Mouse (Mus musculus) MEL (cell line): ENCODE results near the gene Slc25a36. TPM values are rescaled to one million over a fixed set of nuclear protein-coding genes. Genes with fewer than 3 reads are reported as not detected.

Experiments
- DNase-seq: peaks from one replicate; pipeline ENCODE4 v3.0.0; 2011; ENCODE audit warnings: low read depth, low spot score
- H3K27ac ChIP-seq: 2 replicates; pipeline ENCODE4 v1.5.1; 2012; ENCODE audit warnings: low read depth, mild to moderate bottlenecking, control low read depth, low read length, moderate library complexity; ENCODE audit not compliant: control insufficient read depth
- H3K27me3 ChIP-seq, 2 experiments: fragments of 150-350 bp in 1 of 2; sonication (generic) in 1 of 2; 2 replicates each; pipeline ENCODE4 v1.6.1; 2012; ENCODE audit warnings: low read length in 2 of 2, mild to moderate bottlenecking in 2 of 2, improper control_type of control experiment in 1 of 2, moderate library complexity in 1 of 2; ENCODE audit not compliant: insufficient read depth in 2 of 2, control insufficient read depth in 1 of 2
- H3K36me3 ChIP-seq, 2 experiments: 2 replicates each; pipeline ENCODE4 v1.6.1; 2012 to 2014; ENCODE audit warnings: low read length in 2 of 2, improper control_type of control experiment in 1 of 2, inconsistent platforms in 1 of 2, mild to moderate bottlenecking in 1 of 2; ENCODE audit not compliant: insufficient read depth in 2 of 2, control insufficient read depth in 1 of 2
- H3K4me1 ChIP-seq, 2 experiments: fragments of 150-350 bp in 1 of 2; sonication (generic) in 1 of 2; 2 replicates each; pipeline ENCODE4 v1.6.1; 2012; ENCODE audit warnings: low read length in 2 of 2, improper control_type of control experiment in 1 of 2, mild to moderate bottlenecking in 1 of 2; ENCODE audit not compliant: insufficient read depth in 2 of 2, control insufficient read depth in 1 of 2
- H3K4me3 ChIP-seq, 2 experiments: fragments of 150-350 bp in 1 of 2; sonication (generic) in 1 of 2; 2 replicates each; pipeline ENCODE4 v1.5.1; 2012; ENCODE audit warnings: low read depth in 2 of 2, low read length in 2 of 2, mild to moderate bottlenecking in 2 of 2, moderate library complexity in 2 of 2, control low read depth in 1 of 2, improper control_type of control experiment in 1 of 2; ENCODE audit not compliant: control insufficient read depth in 1 of 2, insufficient read depth in 1 of 2
- H3K79me2 ChIP-seq: 2 replicates; pipeline ENCODE4 v1.6.1; 2012; ENCODE audit warnings: mild to moderate bottlenecking, low read length, moderate library complexity; ENCODE audit not compliant: control insufficient read depth, poor library complexity, insufficient read depth
- H3K9ac ChIP-seq: 2 replicates; pipeline ENCODE4 v1.6.1; 2012; ENCODE audit warnings: low read depth, mild to moderate bottlenecking, control low read depth, low read length, moderate library complexity; ENCODE audit not compliant: control insufficient read depth, poor library complexity, severe bottlenecking
- H3K9me3 ChIP-seq: fragments of 150-350 bp; sonication (generic); replicated peaks from 2 replicates; pipeline ENCODE4 v1.6.1; 2012; ENCODE audit warnings: mild to moderate bottlenecking, low read length, improper control_type of control experiment, moderate library complexity; ENCODE audit not compliant: insufficient read depth
- BHLHE40 ChIP-seq: IDR thresholded peaks from 2 replicates; pipeline ENCODE4 v1.6.1; 2012; ENCODE audit warnings: low read depth, mild to moderate bottlenecking, inconsistent platforms, low read length, improper control_type of control experiment, borderline replicate concordance
- CHD1 ChIP-seq: IDR thresholded peaks from 2 replicates; pipeline ENCODE4 v1.6.1; 2012; ENCODE audit warnings: low read depth, mild to moderate bottlenecking, inconsistent platforms, low read length, improper control_type of control experiment
- ELF1 ChIP-seq: IDR thresholded peaks from 2 replicates; pipeline ENCODE4 v1.6.1; 2014; ENCODE audit warnings: low read depth, mild to moderate bottlenecking, inconsistent platforms, low read length, improper control_type of control experiment, moderate library complexity
- ETS1 ChIP-seq: IDR thresholded peaks from 2 replicates; pipeline ENCODE4 v1.6.1; 2012; ENCODE audit warnings: low read depth, mild to moderate bottlenecking, inconsistent platforms, low read length, improper control_type of control experiment, moderate library complexity
- GABPA ChIP-seq: IDR thresholded peaks from 2 replicates; pipeline ENCODE4 v1.6.1; 2012; ENCODE audit warnings: low read depth, mild to moderate bottlenecking, inconsistent platforms, low read length, improper control_type of control experiment, moderate library complexity
- GATA1 ChIP-seq: IDR thresholded peaks from 2 replicates; pipeline ENCODE4 v1.6.1; 2011; ENCODE audit warnings: low read depth, low read length, improper control_type of control experiment
- MAFK ChIP-seq: IDR thresholded peaks from 2 replicates; pipeline ENCODE4 v1.6.1; 2011; ENCODE audit warnings: low read depth, mild to moderate bottlenecking, low read length, improper control_type of control experiment, borderline replicate concordance
- MAX ChIP-seq: IDR thresholded peaks from 2 replicates; pipeline ENCODE4 v1.6.1; 2011; ENCODE audit warnings: low read length, improper control_type of control experiment
- MEF2A ChIP-seq: IDR thresholded peaks from 2 replicates; pipeline ENCODE4 v1.6.1; 2014; ENCODE audit warnings: low read depth, mild to moderate bottlenecking, inconsistent platforms, low read length, improper control_type of control experiment; ENCODE audit not compliant: poor library complexity, insufficient replicate concordance, severe bottlenecking; ENCODE audit errors: extremely low read depth
- MXI1 ChIP-seq: IDR thresholded peaks from 2 replicates; pipeline ENCODE4 v1.6.1; 2011; ENCODE audit warnings: mild to moderate bottlenecking, low read depth, low read length, improper control_type of control experiment
- NELFE ChIP-seq: IDR thresholded peaks from 2 replicates; pipeline ENCODE4 v1.6.1; 2011; ENCODE audit warnings: low read depth, low read length, improper control_type of control experiment
- RAD21 ChIP-seq: IDR thresholded peaks from 2 replicates; pipeline ENCODE4 v1.6.1; 2011; ENCODE audit warnings: mild to moderate bottlenecking, low read depth, low read length, improper control_type of control experiment
- SIN3A ChIP-seq: IDR thresholded peaks from 2 replicates; pipeline ENCODE4 v1.6.1; 2012; ENCODE audit warnings: low read length, improper control_type of control experiment, inconsistent platforms
- SMC3 ChIP-seq: IDR thresholded peaks from 2 replicates; pipeline ENCODE4 v1.6.1; 2011; ENCODE audit warnings: low read depth, low read length, improper control_type of control experiment
- TAL1 ChIP-seq: IDR thresholded peaks from 2 replicates; pipeline ENCODE4 v1.6.1; 2012; ENCODE audit warnings: mild to moderate bottlenecking, inconsistent platforms, low read length, moderate library complexity, mixed read lengths
- USF1 ChIP-seq: IDR thresholded peaks from 2 replicates; pipeline ENCODE4 v1.6.1; 2014; ENCODE audit warnings: low read depth, mild to moderate bottlenecking, inconsistent platforms, low read length, improper control_type of control experiment, moderate library complexity
- USF2 ChIP-seq, 2 experiments: IDR thresholded peaks; 2 replicates each; pipeline ENCODE4 v1.6.1; 2011 to 2012; ENCODE audit warnings: improper control_type of control experiment in 2 of 2, low read length in 2 of 2, borderline replicate concordance in 1 of 2, inconsistent platforms in 1 of 2, low read depth in 1 of 2, mild to moderate bottlenecking in 1 of 2; ENCODE audit not compliant: insufficient read depth in 1 of 2
- ZC3H11A ChIP-seq: IDR thresholded peaks from 2 replicates; pipeline ENCODE4 v1.6.1; 2012; ENCODE audit warnings: low read depth, mild to moderate bottlenecking, inconsistent platforms, low read length, improper control_type of control experiment
- polyA plus RNA-seq, 2 experiments: library from polyadenylated mRNA; stranded (reverse) in 1 of 2; unstranded in 1 of 2; fragments of >175 nt in 1 of 2; fragments of >200 nt in 1 of 2; gene quantifications; 2 replicates each; pipeline versions ENCODE4 v1.2.1 to v1.2.4; 2012; ENCODE audit warnings: low replicate concordance in 2 of 2, low read depth in 1 of 2; ENCODE audit not compliant: insufficient read length in 2 of 2, insufficient read depth in 1 of 2, missing spikeins in 1 of 2
- total RNA-seq: library from RNA; depleted of rRNA; stranded (reverse); fragments of 300-350 nt; gene quantifications from 2 replicates; pipeline ENCODE4 v1.2.3, GENCODE M21; 2012

The Slc25a36 gene
- total and polyA plus RNA-seq, 3 experiments, result 11.9 to 13.0 TPM; not detected in 1

- H3K9ac ChIP-seq, result no peak overlapping the region
- H3K36me3 ChIP-seq, result no peaks in the 10 kb centered on the region
- no peaks in the 10 kb centered on the region for H3K4me1 ChIP-seq
- DNase-seq, result no peak
- no peak overlapping the region for H3K4me3 ChIP-seq
- TF ChIP-seq ETS1 (no peak), MXI1 (no peak), GATA1 (no peak), GABPA (no peak), NELFE (no peak), CHD1 (no peak), RAD21 (no peak), SMC3 (no peak), MAX (no peak), USF1 (no peak), USF2 (IDR thresholded peaks at IDR 0.05; ENCODE audit: borderline replicate concordance in 1 of 2, insufficient read depth in 1 of 2, low read depth in 1 of 2, low read length in 2 of 2) (no peak), MEF2A (no peak), BHLHE40 (no peak), ELF1 (no peak), ZC3H11A (no peak)
- H3K79me2 ChIP-seq, result no peaks in the 10 kb centered on the region
- no peaks in the 10 kb centered on the region for H3K27me3 ChIP-seq
- H3K27ac ChIP-seq, result no peak overlapping the region
- H3K9me3 ChIP-seq, result no peaks in the 10 kb centered on the region
These were observed 49.3 kb downstream of the Slc25a36 start for GRCm38 (mm10) chr9:97061696-97062095.

DNA sequence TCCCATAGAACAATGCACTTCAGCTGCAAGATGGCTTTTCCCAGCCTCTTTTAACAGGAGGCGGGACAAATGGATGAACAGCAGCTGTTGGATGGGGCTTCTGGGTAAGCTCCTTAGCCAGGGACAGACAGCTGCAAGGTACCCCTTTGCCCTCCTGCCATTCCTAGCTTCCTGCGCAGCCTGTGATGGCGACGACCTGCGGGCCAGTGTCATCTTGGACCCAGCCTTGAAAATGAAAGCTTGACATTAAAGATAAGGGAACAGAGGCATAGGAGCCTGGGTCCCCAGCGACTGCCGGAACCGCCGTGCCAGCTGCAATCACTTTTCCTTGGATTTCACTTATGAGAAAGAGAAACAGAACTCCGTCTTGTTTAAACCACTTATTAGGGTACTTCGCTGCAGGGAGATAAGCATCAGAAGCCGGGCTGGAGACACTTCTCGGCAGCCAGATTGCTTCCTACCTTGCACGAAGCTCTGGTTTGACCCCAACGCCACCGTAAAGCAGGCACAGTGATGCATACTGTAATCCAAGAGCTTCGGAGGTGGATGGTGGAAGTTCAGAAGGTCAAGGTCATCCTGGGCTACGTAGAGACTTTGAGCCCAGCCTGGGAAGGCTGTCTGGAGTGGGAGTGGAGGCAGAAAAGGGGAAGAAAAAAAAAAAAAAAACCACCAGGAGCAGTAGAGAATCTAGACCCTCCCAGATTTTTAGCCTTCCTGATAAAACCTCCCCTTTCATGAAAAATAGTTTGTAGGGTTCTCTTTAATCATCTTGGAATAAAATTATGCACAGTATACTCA, 54.2 kb downstream of the Slc25a36 start:
- Histone ChIP-seq H3K27me3 (no peaks in the 10 kb centered on the region; a peak in 1 of 4 replicates), H3K9ac (no peak overlapping the region), H3K4me1 (no peaks in the 10 kb centered on the region), H3K36me3 (no peaks in the 10 kb centered on the region), H3K79me2 (no peaks in the 10 kb centered on the region), H3K4me3 (no peak overlapping the region), H3K27ac (no peak overlapping the region), H3K9me3 (no peaks in the 10 kb centered on the region)
- DNase-seq, result no peak
- no peak for TF ChIP-seq USF2 (IDR thresholded peaks at IDR 0.05; ENCODE audit: borderline replicate concordance in 1 of 2, insufficient read depth in 1 of 2, low read depth in 1 of 2, low read length in 2 of 2)
- TF ChIP-seq ELF1, result no peak
- no peak for TF ChIP-seq TAL1
- no peak for TF ChIP-seq SMC3
- TF ChIP-seq SIN3A, result no peak
- no peak for TF ChIP-seq MAFK
- TF ChIP-seq CHD1, result no peak
